Mouse (Mus musculus): ENCODE data around the gene Hmgxb4.

Hmgxb4 gene

GRCm38 (mm10) chr8:75023660-75024316 lies 30.6 kb downstream of the Hmgxb4 start:
- no peak for DNase-seq

DNA sequence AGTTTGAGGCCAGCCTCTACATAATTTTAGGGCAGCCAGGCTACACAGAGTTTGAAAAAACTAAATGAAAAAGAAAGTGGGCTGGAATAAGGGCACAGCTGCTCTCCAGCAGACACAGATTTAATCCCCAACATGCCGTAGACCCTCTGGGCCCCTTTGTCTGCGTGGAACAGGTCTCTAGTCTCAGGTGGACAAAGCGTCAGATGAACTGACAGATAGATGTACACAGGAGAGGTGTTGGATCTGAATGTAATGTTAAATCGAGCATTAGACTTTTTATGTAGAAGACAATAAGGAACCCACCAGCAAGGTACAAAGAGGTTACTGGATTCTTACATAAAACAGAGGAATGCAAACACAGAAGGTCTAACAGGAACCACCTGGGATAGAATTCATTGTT lies 32.7 kb downstream of the Hmgxb4 start:
- no peak for DNase-seq

DNA sequence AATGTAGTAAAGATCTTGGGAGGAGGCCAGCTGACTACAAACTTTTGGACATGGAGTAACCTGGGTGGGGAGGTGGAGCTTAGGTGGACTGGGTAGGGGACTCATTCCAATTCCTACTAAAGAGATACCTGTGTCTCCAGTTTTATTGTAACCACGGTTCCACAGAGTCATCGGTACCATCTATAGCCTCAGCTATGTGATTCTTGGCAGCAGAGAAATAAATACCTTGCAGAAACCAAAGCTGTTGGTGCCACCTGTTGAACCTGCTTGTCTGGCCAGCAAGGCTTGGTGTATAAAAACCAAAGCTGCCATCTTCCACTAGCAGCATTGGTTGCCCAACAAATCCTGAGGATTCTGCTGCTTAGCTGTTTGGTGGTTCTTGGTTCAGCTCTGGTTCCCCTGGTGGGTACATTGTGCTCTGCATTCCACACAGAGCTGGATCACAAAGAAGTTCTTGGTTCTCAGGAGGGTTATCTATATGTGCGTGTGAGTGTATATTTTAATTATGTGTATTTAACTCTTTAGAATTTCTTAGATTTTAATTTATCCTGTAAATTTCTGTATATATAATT lies 37.4 kb downstream of the Hmgxb4 start:
- no peak for DNase-seq

DNA sequence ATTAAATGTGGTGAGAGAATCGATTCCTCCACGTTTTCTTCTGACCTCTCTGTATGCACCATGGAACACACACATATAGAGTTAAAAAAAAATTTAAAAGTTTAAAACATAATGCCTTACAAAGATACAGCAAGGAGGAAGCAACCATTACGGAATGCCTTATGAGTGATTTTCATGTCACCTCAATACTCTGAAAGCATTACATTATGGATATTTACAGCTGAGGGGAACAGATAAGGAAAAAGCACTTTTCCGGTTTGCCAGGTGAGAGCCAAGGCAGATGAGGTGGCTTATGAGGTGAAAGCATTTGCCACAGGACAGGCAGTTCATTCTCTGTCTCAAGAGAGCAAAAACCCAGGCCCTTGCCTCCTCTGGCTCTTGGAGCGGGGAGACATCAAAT lies 39.8 kb downstream of the Hmgxb4 start:
- DNase-seq, result no peak

DNA sequence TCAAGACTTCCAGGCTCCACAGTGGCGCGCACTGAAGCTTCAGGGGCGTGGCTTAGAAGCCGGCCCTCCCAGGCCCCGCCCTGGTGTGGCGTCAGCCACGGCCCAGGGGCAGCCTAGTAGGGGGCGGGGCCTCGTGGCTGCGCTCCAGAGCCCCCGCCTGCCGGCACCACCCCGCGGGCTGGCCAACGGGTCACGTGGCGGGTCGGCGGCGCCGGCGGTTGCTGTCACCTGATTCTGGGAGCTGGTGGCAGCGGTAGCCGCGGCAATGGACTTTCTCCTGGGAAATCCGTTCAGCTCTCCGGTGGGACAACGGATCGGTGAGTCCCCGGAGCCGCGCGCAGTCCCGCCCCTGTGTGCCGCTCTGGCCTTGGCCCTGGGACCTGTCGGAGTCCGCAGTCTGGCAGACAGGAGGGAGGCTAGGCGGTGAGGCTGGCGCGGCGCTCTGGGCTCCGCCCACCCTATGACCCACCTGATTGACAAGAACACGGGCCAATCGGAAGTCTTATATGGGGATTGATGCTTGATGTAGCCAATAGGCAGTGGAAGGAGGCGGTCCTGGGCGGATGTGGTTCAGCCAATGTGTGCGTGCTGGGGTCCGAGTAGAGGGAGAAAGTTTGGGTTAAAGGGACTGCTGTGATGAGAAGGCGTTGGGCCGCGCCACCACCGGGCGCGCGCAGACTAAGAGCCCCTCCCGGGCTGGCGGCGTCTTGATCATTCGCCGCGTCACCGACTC lies 40.5 kb downstream of the Hmgxb4 start, which contains the start of gene Tom1:
Gene Tom1, plus strand, starts transcription at position 195 of the 733 bp plus-strand sequence.
- DNase-seq, result peak; percentile 99

GRCm38 (mm10) chr8:75034285-75034684 lies 41.1 kb downstream of the Hmgxb4 start:
- no peak for DNase-seq

- DNase-seq, result no peak
These were observed 42.5 kb downstream of the Hmgxb4 start for GRCm38 (mm10) chr8:75035640-75036039.

GRCm38 (mm10) chr8:75038497-75038896 lies 45.3 kb downstream of the Hmgxb4 start:
- no peak for DNase-seq

GRCm38 (mm10) chr8:75039754-75040153 lies 46.6 kb downstream of the Hmgxb4 start:
- DNase-seq, result no peak

- DNase-seq, result peak; percentile 30
These were observed 49.0 kb downstream of the Hmgxb4 start for GRCm38 (mm10) chr8:75042171-75042570.

DNA sequence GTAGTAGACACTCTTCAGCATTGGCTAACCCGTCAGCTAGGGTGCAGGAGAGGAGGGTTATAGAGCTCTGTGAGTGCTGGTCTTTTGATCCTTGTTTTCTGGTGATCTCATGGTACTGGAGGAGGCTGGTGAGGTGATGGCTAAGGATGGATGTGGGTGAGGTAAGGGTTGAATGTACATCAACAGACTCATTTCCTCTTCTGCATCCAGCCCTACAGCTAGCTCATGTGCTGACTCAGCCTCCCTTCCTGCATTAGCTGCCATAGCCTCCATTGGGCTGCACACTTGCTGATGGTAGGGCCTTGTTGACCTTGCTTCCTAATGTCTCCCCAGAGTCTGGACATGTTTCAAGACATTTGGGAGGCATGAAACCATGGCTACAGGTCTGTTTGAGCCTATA lies 49.8 kb downstream of the Hmgxb4 start:
- DNase-seq, result no peak

GRCm38 (mm10) chr8:75046303-75046702 lies 53.1 kb downstream of the Hmgxb4 start:
- no peak for DNase-seq

DNA sequence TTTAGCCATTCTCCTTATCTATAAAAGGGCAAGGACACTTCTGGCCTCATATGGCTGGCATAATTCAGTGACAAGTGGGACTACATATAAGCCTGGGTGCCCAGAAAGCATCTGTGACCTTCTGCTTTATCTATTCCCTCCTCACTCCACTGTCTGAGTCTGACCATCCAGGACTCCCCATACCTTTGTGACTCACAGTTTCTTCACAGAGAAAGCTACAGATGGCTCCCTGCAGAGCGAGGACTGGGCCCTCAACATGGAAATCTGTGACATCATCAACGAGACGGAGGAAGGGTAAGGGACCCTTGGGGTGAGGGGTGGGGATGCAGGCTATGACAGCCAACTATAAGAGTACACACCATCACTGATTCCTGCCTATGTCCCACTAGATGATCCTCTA lies 54.6 kb downstream of the Hmgxb4 start:
- no peak for DNase-seq

GRCm38 (mm10) chr8:75053342-75053741 lies 60.2 kb downstream of the Hmgxb4 start:
- no peak for DNase-seq

DNA sequence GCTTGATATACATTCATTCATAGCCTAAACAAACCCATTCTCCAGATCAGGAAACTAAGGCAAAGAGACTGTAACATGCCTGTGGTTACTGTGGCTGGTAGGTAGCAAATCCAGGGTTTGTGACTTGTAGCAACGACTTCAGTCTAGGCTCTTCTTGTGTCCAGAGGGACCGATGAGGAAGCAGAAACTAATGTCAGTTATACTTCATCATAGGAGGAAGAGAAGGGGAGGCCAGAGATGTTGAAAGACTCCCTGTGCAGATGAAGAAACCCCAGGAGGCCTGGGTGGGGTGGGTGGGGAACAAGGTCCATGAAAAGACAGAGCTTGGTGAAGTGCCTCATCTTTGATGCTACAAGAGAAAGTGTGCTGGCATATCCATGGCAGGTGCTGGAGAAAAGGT lies 62.5 kb downstream of the Hmgxb4 start:
- no peak for DNase-seq

DNA sequence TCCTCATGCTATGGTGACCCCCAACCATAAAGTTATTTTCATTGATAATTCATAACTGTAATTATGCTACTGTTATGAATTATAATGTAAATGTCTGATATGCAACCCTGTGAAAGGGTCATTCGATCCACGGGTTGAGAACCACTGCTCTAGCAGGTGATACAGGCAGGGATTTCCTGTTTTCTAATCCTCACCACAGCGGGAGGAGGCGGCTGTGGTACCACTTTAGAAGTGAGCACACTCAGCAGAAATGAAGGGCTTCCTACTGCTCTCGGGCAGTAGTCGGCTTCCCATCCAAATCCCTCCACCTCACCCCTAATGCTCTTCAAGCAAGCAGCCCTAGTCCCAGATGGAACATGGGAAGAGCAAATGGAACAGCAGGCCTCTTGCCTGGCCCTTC lies 66.9 kb downstream of the Hmgxb4 start:
- no peak for DNase-seq

- DNase-seq, result no peak
These were observed 67.7 kb downstream of the Hmgxb4 start for GRCm38 (mm10) chr8:75060815-75061214.

GRCm38 (mm10) chr8:75063290-75063689 lies 70.1 kb downstream of the Hmgxb4 start:
- DNase-seq, result no peak

DNA sequence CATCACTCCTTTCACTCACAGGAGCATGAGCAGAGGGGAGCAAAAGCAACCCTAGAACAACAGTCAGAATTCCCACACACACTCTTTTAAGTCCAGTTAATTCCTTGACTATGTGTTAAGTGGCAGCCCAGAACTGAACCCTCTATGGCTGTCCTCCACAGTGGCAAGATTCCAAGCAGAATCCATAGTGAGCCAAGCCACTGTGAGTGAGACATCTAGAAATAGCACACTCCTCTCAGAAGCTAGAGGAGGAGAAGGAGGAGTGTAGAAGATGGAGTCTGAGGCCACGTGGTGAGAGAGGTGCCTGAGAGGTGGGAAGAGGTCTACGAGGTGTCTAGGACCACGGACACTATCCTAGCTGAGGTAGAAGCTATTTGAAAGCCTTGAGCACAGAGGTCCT lies 71.6 kb downstream of the Hmgxb4 start:
- no peak for DNase-seq

DNA sequence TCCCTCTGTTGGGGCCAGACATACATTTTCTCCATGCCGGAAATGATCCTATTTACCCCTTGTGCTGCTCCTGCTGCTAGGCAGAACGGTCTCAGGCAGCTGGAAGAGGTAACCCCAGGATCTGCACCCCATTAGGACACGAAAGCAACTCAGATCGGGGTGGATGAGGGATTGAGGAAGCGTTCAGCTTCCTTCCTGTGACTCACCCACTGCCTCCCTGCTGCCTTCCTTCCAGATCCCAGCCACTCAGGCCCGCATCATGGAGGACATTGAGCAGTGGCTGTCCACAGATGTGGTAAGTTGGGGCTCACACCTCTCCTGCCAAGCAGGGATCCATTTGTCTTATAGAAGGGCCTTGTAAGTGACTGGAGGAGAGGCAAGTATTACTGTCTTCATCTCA lies 74.1 kb downstream of the Hmgxb4 start:
- no peak for DNase-seq

DNA sequence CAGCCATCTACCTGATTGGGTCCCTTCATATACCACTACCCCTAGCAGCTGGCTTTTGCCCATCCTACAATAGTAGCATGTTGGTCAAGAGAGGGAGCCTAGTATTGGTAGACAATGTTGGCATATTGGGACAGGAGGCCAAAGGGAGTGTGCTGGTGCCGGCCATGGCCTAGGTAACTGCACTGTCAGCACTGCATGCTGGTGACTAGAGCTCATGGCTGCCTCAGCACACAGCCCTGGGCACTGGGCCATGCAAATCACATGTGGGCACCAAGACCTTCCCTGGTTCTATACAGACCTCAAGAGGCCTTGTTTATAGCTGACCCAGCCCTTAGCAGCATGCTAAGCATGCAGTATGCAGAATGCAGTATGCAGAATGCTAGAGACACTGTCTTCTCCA lies 77.1 kb downstream of the Hmgxb4 start:
- DNase-seq, result no peak

DNA sequence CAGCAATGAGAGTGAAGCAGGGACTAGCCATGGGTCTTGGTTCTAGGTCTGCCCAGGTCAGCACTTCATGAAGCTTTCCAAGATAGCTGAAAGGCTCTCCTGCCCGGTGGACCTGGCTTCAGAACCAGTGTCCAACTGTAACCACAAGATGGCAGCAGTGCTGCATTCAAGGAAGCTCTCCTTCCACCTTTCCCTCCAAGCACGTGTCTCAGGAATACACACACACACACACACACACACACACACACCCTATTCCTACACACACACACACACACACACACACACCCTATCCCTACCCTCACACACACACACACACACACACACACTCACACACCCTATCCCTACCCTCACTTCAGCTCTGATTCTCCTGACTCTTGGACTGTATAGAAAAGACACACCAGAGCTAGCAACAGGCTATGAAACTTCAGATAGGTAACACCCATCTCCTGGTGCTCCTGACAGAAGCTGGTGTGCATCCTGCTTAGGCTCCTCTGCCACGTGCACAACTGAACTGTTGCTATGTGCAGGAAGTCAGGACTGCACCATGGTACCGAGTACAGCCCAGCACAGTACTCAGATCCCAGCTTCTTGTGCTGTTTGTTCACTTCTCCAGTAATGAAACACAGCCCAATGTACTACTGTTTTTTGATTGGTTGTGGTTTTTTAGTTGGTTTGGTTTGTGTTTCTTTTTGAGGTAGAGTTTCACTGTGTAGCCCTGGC lies 78.6 kb downstream of the Hmgxb4 start:
- peak; percentile 92 for DNase-seq

GRCm38 (mm10) chr8:75074876-75075275 lies 81.7 kb downstream of the Hmgxb4 start:
- no peak for DNase-seq

- no peak for DNase-seq
These were observed 85.1 kb downstream of the Hmgxb4 start for GRCm38 (mm10) chr8:75078215-75078614.
